Mouse (Mus musculus): Measurements from ENCODE around the gene Adtrp. TPM values are rescaled to one million over a fixed set of nuclear protein-coding genes. Genes with fewer than 3 reads are reported as not detected.

The Adtrp gene
- total RNA-seq, 1 experiment from 2014 or later = not detected

DNA sequence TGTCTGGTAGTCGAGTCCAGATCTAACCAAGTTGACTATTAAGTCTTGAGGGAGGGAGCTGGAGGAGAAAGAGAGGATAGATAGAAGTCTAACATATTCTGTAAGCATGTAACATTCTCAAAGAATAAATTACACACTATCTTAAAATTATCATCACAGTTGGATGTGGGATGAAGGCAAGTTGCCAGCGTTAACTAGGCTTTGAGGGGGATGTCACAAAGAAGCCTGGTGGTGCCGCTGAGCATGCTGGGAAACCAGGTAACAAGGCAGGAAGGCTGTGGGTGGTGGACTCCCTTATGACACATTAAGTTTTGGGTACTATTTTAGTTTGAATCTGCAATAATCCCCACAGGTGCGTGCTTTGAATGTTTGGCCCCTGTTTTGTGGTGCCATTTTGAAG is 129.4 kb downstream of the Adtrp start:
- ATAC-seq (replicated peaks; ENCODE audit: low read depth, poor library complexity, severe bottlenecking) = no peak

Other genes with a start within 250 kb of the Adtrp start
- 14.7 and 15.7 TPM in 2 replicates for gene Tmem170b, start 241.8 kb downstream of the Adtrp start, total RNA-seq (2017)
- gene Hivep1, start 204.3 kb upstream of the Adtrp start, total RNA-seq (2017) = 26.5 and 26.6 TPM in 2 replicates

All from common myeloid progenitor, adult 5-6 weeks (primary cell).